Mouse (Mus musculus) kidney, adult 18-20 months (tissue): ENCODE results near the gene Mllt3.
A peak's percentile ranks its signal among the peaks of the same experiment; 100 is the strongest.

Experiments
- DNase-seq: peaks from one replicate; pipeline ENCODE4 v3.0.0; 2021

The Mllt3 gene

DNA sequence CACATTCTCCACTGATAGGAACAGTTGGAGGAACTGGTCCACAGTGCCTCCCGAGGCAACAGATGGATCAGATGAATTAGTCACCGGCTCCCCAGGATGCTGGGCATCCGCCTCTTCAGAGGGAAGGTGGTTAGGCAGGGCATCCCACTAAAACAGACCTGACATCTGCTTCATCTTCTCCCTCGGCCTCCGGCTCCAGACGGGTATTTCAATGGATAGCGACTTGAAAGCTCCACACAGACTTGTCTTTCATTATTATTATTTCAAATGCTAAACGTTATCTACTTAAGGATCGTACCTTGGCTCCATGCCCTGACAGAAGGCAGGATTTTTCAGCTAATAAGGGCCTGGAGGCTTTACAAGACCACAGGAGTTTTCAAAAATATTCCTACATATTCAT is 214.0 kb downstream of the Mllt3 start:
- no peak for DNase-seq

DNA sequence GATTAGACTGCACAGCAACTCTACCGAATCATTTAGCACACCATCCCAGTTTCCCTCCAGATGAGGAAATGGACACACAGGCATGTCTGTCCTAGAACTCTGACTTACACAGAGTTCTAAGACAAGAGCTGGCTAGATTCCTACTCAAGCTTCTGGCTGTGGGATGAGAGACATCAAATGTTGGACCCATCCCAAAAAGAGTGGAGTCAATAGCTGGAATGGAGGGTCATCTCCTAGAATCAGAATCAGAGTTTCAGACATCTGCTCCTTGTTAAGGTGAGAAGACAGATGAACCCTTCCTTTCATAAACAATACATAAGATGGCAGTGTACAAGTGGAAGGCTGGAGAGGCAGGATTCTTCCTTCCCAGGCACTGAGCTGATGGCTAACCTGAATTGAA is 214.9 kb downstream of the Mllt3 start:
- no peak for DNase-seq

DNA sequence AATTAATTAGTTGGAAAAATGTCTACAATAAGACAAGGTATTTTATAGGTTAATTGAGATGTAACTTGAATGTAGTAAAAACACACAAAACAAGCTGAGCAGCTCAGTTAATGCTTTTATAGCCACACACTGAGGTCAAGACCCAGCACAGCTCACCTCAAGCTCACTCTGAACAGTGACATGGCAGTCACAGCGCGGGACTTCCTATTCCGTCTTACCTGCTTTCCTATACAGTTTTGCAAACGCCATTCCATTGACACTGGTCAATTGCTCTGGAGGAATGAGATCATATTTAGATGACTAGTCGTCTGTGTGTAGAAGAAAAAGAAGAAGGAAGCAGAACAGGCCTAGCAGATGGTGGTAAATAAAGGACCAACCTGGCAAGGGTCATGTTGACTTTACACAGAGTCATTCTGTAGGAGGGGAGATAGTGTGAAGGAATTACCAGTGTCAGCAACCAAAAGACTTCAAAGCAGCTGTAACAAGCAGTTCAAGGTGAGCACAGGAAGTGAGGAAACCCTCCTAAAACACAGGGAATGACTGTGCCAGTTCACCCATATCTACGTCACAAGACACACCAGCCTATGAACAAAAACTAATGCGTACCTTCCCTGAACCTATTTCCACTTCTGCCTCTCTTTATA is 217.6 kb downstream of the Mllt3 start:
- no peak for DNase-seq

DNA sequence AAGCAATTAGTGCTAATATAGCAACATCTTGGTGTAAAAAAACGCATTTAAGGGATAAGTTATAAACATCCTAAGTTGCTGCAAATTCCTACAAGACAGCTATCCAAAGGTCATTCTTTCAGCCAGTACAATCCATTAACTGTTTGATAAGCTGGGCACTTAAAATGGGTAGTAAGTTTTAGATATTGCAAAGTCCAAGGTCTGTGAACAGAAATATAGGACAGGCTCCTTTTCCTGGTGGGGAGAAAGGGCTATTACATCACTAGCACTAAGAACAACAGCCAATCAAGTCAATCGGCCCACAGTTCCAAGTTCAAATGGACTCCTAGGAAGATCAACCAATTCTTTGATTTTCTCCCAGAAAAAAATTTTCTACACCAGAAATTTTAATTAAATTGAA is 221.3 kb downstream of the Mllt3 start:
- DNase-seq, result no peak

DNA sequence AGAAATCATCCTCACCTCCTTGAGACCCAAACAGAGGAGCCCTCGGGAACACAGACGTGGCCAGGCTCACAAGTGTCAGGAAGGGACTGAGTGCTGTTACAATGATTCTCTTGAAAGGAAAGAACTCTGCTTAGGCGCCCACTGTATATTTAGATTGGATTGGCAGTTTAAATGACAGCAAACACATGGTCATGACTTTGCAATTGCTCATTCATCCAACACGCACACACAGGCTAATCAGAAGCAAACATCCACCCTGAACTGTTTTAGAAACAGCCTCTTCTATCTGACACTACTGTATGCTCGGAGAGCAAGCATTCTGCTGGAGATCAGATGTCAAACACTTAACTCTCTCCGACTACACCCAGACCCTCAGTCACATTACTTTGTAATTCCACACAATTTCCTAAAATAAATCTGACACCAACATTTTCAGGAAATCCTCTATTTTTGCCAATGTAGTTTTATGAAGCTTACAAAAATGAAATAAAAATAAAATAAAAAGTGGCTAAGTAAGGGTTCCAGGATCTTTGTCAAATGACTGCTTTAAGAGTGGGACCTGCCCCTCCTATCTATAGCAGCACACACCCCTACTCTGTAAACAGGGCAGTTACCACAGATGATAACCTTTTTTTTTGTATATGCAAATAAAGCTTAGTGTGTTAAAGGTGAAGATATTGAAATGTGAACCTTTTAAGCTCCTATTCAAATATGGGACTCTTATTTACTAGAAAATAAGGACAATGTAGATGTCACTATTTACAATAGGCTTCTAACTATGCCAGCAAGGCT is 226.8 kb downstream of the Mllt3 start:
- no peak for DNase-seq

DNA sequence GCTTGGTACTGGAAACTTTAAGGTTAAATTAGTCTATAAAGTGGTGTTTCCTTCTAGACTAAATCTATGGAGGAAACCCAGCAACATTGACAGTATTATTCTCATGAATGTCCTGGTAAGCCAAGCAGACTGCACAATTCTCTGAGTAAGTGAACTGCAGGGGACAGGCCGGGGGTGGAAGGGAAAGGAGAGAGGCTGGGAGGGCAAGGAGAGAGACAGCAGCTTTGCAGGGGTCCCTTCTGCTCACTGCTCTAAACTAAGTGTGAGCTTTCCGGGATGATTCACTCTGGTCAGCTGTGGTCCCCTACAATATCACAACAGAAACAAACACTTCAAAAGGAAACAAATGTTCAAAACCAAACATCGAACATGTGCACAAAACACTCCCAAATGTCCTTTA is 228.6 kb downstream of the Mllt3 start:
- no peak for DNase-seq

DNA sequence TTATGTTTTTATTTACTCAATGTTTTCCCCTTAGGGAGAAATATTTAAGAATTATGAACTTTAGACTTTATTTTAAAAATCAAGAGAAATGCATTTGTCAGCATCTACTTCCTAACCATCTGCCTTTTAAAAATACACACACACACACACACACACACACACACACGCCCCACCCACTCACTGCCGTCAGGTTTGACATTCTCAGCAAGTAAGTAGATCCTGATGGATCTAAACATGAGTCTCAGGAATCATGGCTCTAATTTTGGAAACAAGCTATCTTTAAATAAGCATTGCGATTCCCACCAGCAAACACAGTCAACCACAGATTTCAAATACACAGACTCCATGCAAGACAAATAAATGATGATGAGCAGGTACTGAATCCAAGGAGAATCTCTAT is 229.9 kb downstream of the Mllt3 start:
- DNase-seq, result no peak

DNA sequence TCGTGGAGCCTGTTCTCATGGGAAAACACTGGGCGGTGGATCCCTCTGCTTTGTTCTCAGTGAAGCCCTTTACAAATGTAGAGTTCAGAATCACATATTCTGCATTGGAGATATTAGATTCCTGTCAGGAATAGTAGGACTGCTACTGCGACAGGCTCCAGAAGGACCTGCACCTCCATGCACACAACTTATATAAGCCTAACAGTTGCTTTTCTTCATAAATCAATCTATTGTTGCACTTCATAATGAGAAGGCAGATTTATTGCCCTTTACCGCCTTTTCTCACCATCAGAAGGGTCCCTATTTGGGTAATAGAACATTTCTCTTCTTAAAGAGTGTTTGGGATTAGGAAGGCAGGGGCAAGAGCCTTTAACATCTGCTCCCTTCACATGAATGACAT is 231.0 kb downstream of the Mllt3 start:
- DNase-seq, result no peak

DNA sequence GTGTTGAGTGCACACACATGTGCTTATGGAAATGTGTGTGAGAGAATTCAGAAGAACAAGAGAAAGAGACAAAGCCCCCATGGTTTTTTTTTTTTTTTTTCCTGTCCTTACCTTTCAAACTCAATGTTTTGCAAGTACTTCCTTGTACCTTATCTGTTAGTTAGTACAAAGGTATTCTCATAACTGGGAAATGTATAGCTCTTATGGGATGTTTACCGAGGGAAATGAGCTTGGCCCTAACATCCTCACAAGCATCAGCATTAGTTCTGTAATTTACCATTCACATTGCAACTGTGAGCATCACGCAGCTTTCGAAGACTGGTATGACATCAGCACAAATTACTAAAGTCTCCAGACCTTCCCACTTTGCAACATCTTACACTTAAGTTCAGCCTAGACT is 231.8 kb downstream of the Mllt3 start:
- no peak for DNase-seq

DNA sequence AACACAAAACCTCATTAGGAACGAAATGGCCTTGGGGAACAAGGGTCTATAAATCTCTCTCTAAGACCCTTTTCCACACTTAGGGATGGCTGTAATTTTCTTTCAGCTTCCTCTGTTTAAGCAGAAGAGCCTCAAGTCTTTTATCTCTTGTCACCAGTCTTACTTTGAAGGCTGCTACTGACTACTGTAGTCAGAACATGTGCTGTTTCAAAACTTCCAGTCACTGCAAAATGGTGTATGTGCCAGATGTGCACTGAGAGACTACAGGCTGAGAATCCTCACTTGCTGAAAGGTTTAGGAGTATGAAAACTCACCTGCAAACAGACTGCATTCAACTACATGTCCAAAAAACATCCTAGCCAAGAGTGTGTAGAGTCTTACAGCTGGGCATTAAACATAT is 232.9 kb downstream of the Mllt3 start:
- no peak for DNase-seq

DNA sequence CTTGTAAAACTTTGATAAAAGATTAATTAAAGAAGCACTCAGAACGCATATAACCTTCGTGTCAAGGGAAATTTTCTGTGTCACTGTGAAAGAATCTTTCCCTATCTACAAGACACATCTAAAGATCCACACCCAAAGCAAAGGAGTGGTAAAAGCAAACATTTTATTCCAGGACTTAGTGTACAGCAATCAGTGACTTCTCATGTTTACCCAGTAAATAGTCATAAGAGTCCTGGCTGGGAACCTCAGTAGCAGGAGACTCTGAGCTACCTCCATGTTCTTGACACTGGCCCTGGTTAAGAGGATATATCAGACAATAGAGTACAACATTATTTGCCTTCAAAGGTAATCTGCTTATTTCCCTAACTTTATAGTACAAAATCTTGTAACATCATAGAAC is 233.7 kb downstream of the Mllt3 start:
- DNase-seq, result no peak

DNA sequence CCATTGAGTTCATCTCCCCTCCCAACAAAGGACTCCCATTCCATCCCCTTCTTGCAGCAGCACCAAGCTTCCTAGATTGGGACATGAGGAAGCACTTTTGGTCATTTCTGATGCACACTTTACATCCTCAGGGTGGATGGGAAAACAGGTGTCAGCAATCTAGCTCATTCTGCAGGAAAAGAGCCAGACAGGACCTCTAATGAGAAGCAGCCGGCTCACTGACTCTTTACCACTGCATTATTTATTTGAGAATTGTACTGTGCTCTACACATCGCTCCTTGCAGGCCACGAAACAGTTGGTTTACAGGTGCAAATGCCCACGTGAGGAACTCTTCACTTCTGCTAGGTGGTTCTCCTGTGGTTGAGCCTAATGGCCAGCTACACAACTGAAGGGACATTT is 237.9 kb downstream of the Mllt3 start:
- no peak for DNase-seq

DNA sequence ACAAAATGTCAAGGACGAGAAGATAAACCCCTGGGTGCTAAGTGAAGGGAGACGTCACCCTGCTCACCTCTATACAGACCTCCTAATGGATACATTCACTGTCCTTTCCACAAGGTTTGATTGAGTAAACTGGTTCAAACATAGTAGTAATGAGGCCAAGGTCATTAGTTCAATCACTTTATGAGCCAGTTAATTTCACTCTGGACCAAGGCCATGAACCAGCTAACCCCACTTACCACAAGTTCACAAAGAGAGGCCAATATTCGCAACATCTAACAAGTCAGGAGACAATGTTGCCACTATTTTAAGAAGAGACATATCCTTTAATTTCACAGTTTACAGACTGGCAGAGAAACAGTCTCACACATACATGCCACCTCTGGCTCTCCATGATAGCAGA is 238.9 kb downstream of the Mllt3 start:
- DNase-seq, result no peak

DNA sequence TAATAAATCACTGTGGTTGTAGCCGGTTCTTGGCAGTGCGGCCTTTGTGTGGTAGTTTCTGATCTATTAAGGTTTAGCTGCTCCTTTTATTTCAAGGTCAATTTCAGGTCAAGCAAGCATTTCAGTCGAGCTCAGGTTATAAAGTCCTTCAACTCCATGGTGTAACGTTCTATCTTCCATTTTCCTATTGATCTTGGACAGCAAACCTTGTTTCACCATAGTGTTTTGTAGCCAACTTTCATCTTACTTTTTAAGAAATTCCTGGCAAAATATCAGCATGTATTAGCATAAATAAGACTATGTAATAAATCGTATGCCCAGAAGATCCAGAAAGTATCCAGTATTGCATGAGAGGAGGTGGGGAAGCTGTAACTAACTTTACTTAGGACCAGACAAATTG is 240.7 kb downstream of the Mllt3 start:
- no peak for DNase-seq

DNA sequence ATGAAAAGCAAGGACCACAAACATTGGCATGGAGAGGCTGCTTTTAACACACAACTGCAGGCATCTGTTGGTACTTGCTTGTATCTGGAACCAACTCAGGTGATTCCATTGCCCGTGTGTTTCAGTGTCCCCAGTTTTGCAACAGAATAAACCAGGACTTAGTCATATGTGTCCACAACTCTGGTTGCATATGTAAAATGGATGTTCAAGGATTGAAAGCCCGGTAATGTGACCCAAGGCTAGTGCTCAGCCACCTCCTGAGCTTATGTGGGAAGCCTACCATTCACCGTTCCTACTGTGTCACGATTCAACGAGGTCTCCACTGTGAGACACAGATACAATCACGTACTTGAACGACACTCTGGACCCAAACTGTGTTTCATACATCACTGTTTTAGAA is 243.7 kb downstream of the Mllt3 start:
- no peak for DNase-seq

DNA sequence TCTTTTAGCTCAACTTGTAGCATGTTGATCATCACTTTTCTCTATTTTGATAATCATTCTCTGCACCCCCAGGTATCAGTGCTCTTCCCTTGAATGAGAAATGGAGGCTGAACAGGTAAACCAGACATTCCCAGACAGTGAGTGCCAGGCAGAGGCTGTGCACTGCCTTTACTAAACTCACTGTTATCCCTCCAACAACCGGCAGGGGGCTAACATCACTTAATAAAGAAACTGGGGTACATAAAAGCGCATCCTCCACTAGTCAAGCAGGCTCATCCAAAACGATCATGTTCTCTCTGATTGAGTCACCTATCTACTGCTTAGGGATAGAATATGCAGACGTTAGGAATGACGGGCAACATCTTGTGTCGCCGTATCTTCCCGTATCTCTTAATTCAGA is 244.5 kb downstream of the Mllt3 start:
- peak; percentile 41 for DNase-seq

DNA sequence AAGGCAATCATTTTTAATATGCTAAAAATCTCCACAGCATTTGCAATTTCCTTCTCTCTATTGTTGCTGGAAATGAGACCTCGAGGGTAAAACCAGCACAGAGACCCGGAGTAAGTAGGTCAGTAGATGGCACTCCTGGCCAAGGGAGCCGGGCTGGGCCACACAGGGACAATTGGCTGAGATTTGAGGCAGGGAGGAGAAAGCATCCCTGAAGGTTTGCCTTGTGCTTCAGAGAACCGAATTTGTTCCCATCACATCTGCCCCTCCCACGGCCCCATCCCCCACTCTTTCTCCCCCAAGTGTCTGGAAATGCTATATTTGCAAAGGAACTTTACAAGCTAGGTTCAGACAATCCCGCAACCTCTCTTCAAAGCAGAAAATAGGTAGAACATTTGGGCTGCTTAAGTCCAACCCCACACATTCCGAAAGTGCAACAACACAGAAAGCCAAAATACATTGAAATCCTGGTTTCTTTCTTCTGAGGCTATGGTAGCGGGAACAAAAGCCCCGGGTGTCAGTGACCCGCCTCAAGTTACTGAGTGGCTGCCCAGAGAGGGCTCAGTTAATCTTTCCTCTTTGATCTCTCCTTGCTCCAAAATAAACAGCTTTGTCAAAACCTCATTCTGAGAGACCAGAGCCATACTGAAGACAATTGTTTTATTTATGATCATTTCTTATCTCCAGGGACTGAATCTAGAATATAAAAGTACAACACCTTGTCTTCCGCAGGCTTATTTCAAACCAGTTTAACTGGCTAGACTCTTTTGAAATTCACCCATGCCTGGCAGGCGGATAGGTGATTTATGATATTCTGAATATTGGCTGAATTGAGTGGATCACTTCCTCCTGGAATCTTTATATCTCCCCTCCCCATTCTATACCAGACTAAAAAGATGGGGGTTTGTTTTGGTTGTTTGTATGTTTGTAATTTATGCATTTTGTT is 247.8 kb downstream of the Mllt3 start:
- DNase-seq, result peak; percentile 45

DNA sequence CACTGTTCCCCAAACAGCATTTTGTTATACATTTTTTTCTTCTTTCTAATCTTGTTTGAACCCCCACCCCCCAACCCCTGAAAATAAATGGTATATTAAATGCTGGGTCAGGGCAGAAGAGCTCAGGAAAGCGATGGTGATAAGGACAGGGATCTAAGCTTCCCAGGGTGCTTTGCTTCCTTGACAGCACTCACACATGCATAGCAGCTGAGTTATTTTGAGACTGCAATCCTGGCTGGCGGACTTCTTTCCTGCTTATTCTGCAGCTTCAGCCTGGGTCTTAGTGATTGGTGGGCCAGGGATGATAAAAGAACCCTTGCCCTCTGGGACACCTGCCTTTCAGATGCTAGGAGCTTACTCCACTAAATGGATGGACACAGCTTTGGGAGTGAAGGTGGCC is 249.4 kb downstream of the Mllt3 start:
- no peak for DNase-seq

DNA sequence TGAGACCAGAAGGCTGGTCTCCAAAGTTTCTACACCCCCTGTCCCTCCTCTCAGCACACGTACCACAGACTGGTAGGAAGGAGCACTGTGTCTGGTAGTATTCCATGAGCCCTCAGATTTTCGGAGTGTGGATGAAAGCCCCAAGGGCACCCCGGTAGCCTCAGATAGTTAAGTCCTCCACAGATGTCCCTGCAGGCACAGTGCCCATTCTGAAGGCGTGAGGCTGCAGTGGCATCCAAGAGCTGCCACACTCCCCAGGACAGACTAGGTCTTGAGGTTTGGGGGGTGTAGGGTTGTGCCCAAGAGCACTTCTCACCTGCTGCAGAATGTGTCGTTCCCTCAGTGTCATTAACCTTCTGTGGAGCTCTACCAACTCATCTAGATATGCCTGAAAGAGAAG is 251.2 kb downstream of the Mllt3 start:
- DNase-seq, result no peak

DNA sequence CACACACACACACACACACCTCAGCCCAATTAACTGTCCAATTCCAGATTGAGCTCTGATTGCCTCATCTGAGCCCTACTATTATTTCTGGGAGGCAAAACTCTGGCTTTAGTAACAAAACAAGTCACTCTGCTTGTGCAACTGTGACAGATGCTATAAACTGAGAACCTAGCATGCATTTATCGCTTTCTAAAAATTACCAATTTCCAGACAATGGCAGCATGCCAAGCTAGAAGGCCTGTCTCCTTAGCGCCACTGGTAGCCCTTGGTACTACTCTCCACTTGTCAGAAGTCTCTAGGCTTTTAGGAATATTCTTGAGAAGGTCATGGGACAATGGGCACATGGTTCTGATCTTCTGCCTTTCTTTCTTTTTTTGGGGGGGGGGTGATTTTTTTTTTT is 257.4 kb downstream of the Mllt3 start:
- DNase-seq, result no peak

DNA sequence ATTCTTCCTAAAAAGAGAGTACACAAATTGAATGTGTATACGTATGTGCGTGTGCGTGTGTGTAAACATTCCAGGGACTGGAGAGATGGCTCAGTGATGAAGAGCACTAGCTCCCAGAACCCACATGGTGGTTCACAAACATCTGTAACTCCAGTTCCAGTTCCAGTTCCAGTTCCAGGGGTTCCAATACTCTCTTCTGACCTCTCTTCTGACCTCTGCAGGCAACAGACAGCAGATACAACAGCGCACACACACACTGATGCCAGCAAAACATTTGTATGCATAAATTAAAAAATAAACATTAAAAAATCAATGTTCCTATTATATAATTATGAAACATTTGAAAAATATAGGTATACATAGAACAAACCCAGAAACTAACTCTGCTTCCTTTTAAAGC is 258.6 kb downstream of the Mllt3 start:
- no peak for DNase-seq

DNA sequence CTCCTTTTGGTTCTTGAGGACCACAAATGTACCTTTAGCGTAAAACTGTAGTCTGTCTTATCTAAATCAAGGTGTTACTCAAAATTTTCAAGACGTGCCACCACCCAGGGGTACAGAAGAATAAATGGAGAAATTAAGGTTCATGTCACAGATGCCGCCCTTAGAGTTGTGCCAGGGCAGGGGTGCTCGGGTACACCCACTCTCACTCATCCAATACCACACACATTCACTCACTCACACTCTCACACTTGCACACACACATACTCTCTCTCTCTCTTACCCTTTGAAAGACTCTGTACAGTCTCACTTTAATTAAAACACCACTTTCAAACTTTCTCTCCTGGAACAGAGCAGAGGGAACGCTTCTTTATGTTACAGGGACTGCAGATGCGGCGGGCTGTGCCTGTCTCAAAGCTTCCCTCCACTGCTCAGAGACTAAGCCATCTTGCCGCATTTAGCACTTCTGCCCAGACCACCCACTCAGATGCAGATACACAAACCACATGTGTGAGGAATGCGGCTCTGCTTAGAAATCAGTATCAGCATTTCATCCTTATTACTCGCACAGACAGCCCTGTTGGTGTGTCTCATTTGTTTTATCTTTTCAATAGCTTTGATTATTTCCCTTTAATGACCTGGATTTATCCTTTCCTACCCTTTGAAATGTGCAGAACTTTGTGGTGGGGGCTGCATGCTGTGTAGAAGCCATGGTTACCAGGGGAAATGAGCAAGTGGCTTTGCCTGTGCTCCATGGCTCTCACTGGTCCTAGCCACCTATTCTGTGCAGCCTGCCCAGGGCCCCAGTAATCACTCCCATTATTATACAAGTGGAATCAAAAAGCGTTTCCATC is 265.2 kb downstream of the Mllt3 start:
- no peak for DNase-seq

DNA sequence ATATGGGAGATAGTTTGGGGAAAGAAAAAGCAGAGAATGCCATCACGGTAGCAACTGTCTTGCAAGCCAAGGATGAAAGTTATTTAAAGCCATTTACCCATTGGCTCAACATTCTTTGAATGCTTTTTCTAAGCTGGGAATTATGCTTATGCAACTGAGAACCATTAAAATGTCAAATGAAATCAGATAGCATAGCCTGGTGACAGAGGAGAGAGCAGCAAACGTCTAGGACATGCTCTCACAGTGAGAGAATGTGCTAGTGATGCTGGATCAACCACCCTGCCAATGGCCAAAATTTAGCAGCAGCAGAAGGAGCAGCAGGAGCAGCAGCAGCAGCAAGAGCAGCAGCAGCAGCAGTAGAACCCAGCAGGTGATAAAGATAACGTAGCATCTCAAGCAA is 267.4 kb downstream of the Mllt3 start:
- no peak for DNase-seq
